Mouse (Mus musculus) liver, postnatal 0 days (tissue): ENCODE results near the gene Fibcd1. TPM values are rescaled to one million over a fixed set of nuclear protein-coding genes. Genes with fewer than 3 reads are reported as not detected.

Experiments
- ATAC-seq: fragments of 200-750 bp; cut with Nextera tagmentation; 2 replicates; pipeline ENCODE4 v1.8.0; 2017; ENCODE audit warnings: mild to moderate bottlenecking, moderate library complexity
- DNase-seq: peaks from one replicate; pipeline ENCODE4 v3.0.0-alpha.2; 2016
- H3K27ac ChIP-seq: fragments of 300-500 bp; sonication (generic); 2 replicates; pipeline ENCODE4 v1.5.1; 2014; ENCODE audit warnings: antibody characterized with exemption, moderate library complexity, mild to moderate bottlenecking, low read depth
- H3K27me3 ChIP-seq: fragments of 300-500 bp; sonication (generic); 2 replicates; pipeline ENCODE4 v1.6.1; 2014; ENCODE audit warnings: low read length, control low read depth, mixed read lengths; ENCODE audit not compliant: insufficient read depth
- H3K36me3 ChIP-seq: fragments of 300-500 bp; sonication (generic); replicated peaks from 2 replicates; pipeline ENCODE4 v1.6.1; 2014; ENCODE audit warnings: mild to moderate bottlenecking, control low read depth, low read length, moderate library complexity, mixed read lengths; ENCODE audit not compliant: insufficient read depth
- H3K4me1 ChIP-seq: fragments of 300-500 bp; sonication (generic); 2 replicates; pipeline ENCODE4 v1.6.1; 2014; ENCODE audit warnings: antibody characterized with exemption, mild to moderate bottlenecking, control low read depth; ENCODE audit not compliant: insufficient read depth
- H3K4me2 ChIP-seq: fragments of 300-500 bp; sonication (generic); 2 replicates; pipeline ENCODE4 v1.6.1; 2014; ENCODE audit warnings: low read depth, mild to moderate bottlenecking, low read length, moderate library complexity, mixed read lengths
- H3K4me3 ChIP-seq: fragments of 300-500 bp; sonication (generic); 2 replicates; pipeline ENCODE4 v1.5.1; 2014; ENCODE audit warnings: low read depth, low read length
- H3K9ac ChIP-seq: fragments of 300-500 bp; sonication (generic); replicated peaks from 2 replicates; pipeline ENCODE4 v1.6.1; 2014; ENCODE audit warnings: mild to moderate bottlenecking, moderate library complexity
- H3K9me3 ChIP-seq: fragments of 300-500 bp; sonication (generic); 2 replicates; pipeline ENCODE4 v1.6.1; 2016; ENCODE audit warnings: mild to moderate bottlenecking, control low read depth, low read length, mixed read lengths
- CTCF ChIP-seq: sonication (generic); IDR thresholded peaks from 2 replicates; pipeline ENCODE4 v1.5.1; 2016; ENCODE audit warnings: antibody characterized with exemption, low read depth
- EP300 ChIP-seq: IDR thresholded peaks from 2 replicates; pipeline ENCODE4 v1.6.1; 2016; ENCODE audit warnings: antibody characterized with exemption, low read depth, mild to moderate bottlenecking
- WGBS: fragments of 180-500 bp; shearing (Covaris S2); extraction: QIAGEN DNeasy Blood & Tissue Kit; methylation state at CpG from one replicate; pipeline ENCODE4 v1.1.7; 2014; ENCODE audit not compliant: insufficient replicate concordance; 5-methylcytosine and 5-hydroxymethylcytosine counted together
- polyA plus RNA-seq: library from polyadenylated mRNA; unstranded; fragments of >200 nt; fragmentation: Nextera tagmentation; extraction: Ambion mirVana; gene quantifications from 2 replicates; pipeline ENCODE4 v1.2.1, GENCODE M21; 2015

The Fibcd1 gene
- polyA plus RNA-seq, 1 experiment from 2014 or later: not detected

DNA sequence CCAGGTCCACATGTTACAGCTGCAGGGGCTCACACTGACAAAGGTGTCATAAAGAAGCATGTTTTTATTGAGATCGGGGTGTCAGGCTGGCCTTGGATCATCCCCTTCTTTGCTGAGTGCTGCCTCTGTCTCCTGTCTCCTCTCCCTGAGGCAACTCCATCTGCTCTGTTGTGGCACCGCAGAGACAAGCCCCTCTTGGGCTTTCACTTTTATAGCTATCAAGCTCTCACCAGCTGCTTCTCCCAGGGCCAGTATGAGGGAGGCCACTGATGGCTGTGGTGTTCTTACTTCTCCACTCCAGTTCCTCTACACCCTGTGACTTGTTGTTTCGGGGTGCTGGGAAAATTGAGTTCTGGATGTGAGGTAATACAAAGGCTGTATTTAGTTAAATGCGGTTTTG lies 76.7 kb downstream of the Fibcd1 start:
- WGBS: 23% methylated on average over 4 of the region's 4 CpGs
- H3K27ac ChIP-seq: peak overlapping the region; percentile 84
- H3K36me3 ChIP-seq: no peaks in the 10 kb centered on the region
- no peak for DNase-seq
- no peak overlapping the region for H3K4me3 ChIP-seq
- no peaks in the 10 kb centered on the region for H3K9me3 ChIP-seq
- no peak for ATAC-seq
- H3K27me3 ChIP-seq: no peaks in the 10 kb centered on the region
- H3K4me2 ChIP-seq: peak overlapping the region; percentile 27
- H3K4me1 ChIP-seq: peaks cover 46% of the 10 kb centered on the region
- H3K9ac ChIP-seq: no peak overlapping the region
- TF ChIP-seq EP300 (no peak), CTCF (no peak)

DNA sequence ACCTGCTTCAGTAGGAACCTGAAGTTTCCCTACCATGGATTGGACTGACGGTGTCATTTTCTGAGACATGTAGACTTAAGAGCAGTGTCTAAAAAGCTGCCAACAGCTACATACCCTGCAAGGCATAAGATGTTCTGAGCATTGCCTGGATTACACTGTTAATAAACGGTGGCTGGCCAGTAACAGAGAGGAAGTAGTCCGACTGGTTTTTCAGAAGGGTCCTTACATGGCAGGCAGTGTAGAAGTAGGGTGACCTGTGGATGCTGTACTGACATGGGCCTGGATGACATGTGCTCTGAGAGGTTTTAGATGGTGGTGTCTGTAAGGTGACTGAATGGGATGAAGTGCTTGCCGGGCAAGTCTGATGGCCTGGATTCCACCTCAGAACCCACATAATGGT lies 78.0 kb downstream of the Fibcd1 start:
- TF ChIP-seq CTCF (no peak), EP300 (no peak)
- Histone ChIP-seq H3K9me3 (no peaks in the 10 kb centered on the region), H3K27ac (no peak overlapping the region), H3K4me2 (no peak overlapping the region), H3K4me3 (no peak overlapping the region), H3K27me3 (no peaks in the 10 kb centered on the region), H3K4me1 (peaks cover 53% of the 10 kb centered on the region), H3K9ac (no peak overlapping the region), H3K36me3 (no peaks in the 10 kb centered on the region)
- WGBS: 73% methylated on average over 4 of the region's 4 CpGs
- ATAC-seq: no peak
- no peak for DNase-seq

DNA sequence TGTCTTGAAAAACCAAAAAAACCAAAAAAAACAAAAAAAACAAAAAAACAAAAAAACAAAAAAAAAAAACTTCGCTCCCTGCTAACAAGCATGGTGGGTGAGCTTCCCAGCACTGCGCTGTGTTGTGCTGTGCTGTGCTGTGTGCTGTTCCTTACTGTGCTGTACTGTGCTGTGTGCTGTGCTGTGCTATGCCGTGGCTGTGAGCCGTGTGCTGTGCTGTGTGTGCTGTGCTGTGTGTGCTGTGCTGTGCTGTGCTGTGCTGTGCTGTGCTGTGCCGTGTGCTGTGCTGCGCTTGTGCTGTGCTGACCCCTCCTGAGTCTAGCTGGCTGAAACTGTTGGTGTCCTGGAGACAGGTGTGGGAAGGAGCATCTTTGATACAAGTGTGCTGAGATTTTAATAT lies 78.7 kb downstream of the Fibcd1 start:
- H3K27me3 ChIP-seq: no peaks in the 10 kb centered on the region
- H3K36me3 ChIP-seq: no peaks in the 10 kb centered on the region
- no peak for TF ChIP-seq CTCF
- no peak for TF ChIP-seq EP300
- H3K4me3 ChIP-seq: no peak overlapping the region
- peaks cover 57% of the 10 kb centered on the region for H3K4me1 ChIP-seq
- H3K27ac ChIP-seq: no peak overlapping the region
- H3K4me2 ChIP-seq: no peak overlapping the region
- no peak for ATAC-seq
- H3K9me3 ChIP-seq: no peaks in the 10 kb centered on the region
- H3K9ac ChIP-seq: no peak overlapping the region
- 86% methylated on average over 6 of the region's 6 CpGs for WGBS
- DNase-seq: no peak

Other genes with a start within 250 kb of the Fibcd1 start
- not detected in 2 replicates for gene Prdm12, start 206.0 kb downstream of the Fibcd1 start, polyA plus RNA-seq
- 14.2 and 14.6 TPM in 2 replicates for gene Exosc2, start 175.3 kb downstream of the Fibcd1 start, polyA plus RNA-seq
- 4.1 and 4.5 TPM in 2 replicates for gene Abl1, start 157.6 kb downstream of the Fibcd1 start, polyA plus RNA-seq
- gene Qrfp, start 35.4 kb downstream of the Fibcd1 start, polyA plus RNA-seq: 0.07 and 0.08 TPM in 2 replicates
- gene Lamc3, start 41.3 kb upstream of the Fibcd1 start, polyA plus RNA-seq: 0.02 TPM in 1 of 2 replicates, not detected in the other
- gene Aif1l, start 104.1 kb upstream of the Fibcd1 start, polyA plus RNA-seq: 0.39 and 0.94 TPM in 2 replicates
- 20.8 and 31.2 TPM in 2 replicates for gene Nup214, start 128.4 kb upstream of the Fibcd1 start, polyA plus RNA-seq
- gene Fam78a, start 238.9 kb upstream of the Fibcd1 start, polyA plus RNA-seq: 3.8 and 4.3 TPM in 2 replicates
- 1.6 and 1.7 TPM in 2 replicates for gene Plpp7, start 249.5 kb upstream of the Fibcd1 start, polyA plus RNA-seq